ENCODE assay signal across 8 mouse cellular contexts in the genomic region with DNA sequence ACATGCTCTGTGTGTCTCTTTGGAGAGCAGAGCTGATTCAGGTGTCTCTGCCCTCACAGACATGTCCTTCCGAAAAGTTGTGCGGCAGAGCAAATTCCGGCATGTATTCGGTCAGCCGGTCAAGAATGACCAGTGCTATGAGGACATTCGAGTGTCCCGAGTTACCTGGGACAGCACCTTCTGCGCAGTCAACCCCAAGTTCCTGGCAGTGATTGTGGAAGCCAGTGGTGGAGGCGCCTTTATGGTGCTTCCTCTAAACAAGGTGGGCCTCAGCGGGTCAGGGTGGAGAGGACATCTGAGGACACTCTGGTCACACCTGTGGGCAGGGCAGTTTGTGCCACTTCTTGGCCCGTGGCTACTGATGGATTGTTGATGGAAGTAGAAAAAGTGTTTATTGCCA. TPM values are rescaled to one million over a fixed set of nuclear protein-coding genes. Genes with fewer than 3 reads are reported as not detected.
DNase-seq lines count a peak whose midpoint lies in the region; TF ChIP-seq lines count a peak whose summit lies in the region.

No protein-coding gene starts in this region.

- H3K4me1 ChIP-seq in kidney, adult 2 months (ENCODE audit: control insufficient read depth, insufficient read depth, low read length), result peaks cover 15% of the 10 kb centered on the region
- peaks cover 10% of the 10 kb centered on the region for H3K4me1 ChIP-seq in bone marrow, adult 2 months (ENCODE audit: control insufficient read depth, insufficient read depth, low read length)
- H3K4me1 ChIP-seq in hindbrain, embryonic 10.5 days (replicated peaks), result peaks cover 43% of the 10 kb centered on the region
- H3K4me1 ChIP-seq in midbrain, embryonic 10.5 days, result peaks cover 31% of the 10 kb centered on the region

- 38% methylated on average over 11 of the region's 11 CpGs for WGBS in kidney, adult 2 months
- WGBS in bone marrow, adult 2 months, result 56% methylated on average over 11 of the region's 11 CpGs
- WGBS in hindbrain, embryonic 10.5 days, result 90% methylated on average over 11 of the region's 11 CpGs
- WGBS in midbrain, embryonic 10.5 days, result 91% methylated on average over 11 of the region's 11 CpGs

- TF ChIP-seq POLR2A in kidney, adult 2 months (IDR thresholded peaks at IDR 0.05; ENCODE audit: low read depth, low read length), result no peak
- no peak for TF ChIP-seq POLR2A in bone marrow, adult 2 months (IDR thresholded peaks at IDR 0.05; ENCODE audit: borderline replicate concordance, control insufficient read depth, low read depth, low read length)

- peak overlapping the region; percentile 47; the same call in 1 of the 2 replicates for H3K27ac ChIP-seq in kidney, adult 2 months (ENCODE audit: insufficient read depth, low read depth, low read length)
- peak overlapping the region; percentile 90 for H3K27ac ChIP-seq in bone marrow, adult 2 months (ENCODE audit: control insufficient read depth, insufficient read depth, low read depth, low read length, poor library complexity)
- no peak overlapping the region for H3K27ac ChIP-seq in hindbrain, embryonic 10.5 days
- peak overlapping the region; percentile 87 for H3K27ac ChIP-seq in midbrain, embryonic 10.5 days (replicated peaks)

- no peaks in the 10 kb centered on the region for H3K36me3 ChIP-seq in kidney, adult 2 months (ENCODE audit: control insufficient read depth, insufficient read depth, low read length)
- peaks cover 44% of the 10 kb centered on the region for H3K36me3 ChIP-seq in hindbrain, embryonic 10.5 days
- peaks cover 44% of the 10 kb centered on the region for H3K36me3 ChIP-seq in midbrain, embryonic 10.5 days

- no peak for TF ChIP-seq CTCF in kidney, adult 2 months (conservative IDR thresholded peaks at IDR 0.05; ENCODE audit: insufficient read depth, insufficient read length, low read depth, low read length)
- TF ChIP-seq CTCF in bone marrow, adult 2 months (IDR thresholded peaks at IDR 0.05; ENCODE audit: control insufficient read depth, insufficient read depth, low read length), result no peak

- H3K4me3 ChIP-seq in kidney, adult 2 months (ENCODE audit: insufficient read depth, low read depth, low read length), result peak overlapping the region; percentile 95
- peak overlapping the region; percentile 85 for H3K4me3 ChIP-seq in bone marrow, adult 2 months (replicated peaks; ENCODE audit: control insufficient read depth, low read depth, low read length)
- peak overlapping the region; percentile 79 for H3K4me3 ChIP-seq in hindbrain, embryonic 10.5 days
- peak overlapping the region; percentile 84 for H3K4me3 ChIP-seq in midbrain, embryonic 10.5 days

- H3K27me3 ChIP-seq in kidney, adult 2 months (replicated peaks; ENCODE audit: control insufficient read depth, insufficient read depth, low read length), result no peaks in the 10 kb centered on the region
- H3K27me3 ChIP-seq in hindbrain, embryonic 10.5 days (ENCODE audit: insufficient read depth, poor library complexity, severe bottlenecking), result no peaks in the 10 kb centered on the region
- H3K27me3 ChIP-seq in midbrain, embryonic 10.5 days (ENCODE audit: low read depth, poor library complexity, severe bottlenecking), result no peaks in the 10 kb centered on the region

- no peaks in the 10 kb centered on the region for H3K9me3 ChIP-seq in hindbrain, embryonic 10.5 days
- peaks cover 6% of the 10 kb centered on the region; the same call in 1 of the 2 replicates for H3K9me3 ChIP-seq in midbrain, embryonic 10.5 days (replicated peaks)

- intact Hi-C loops in left cerebral cortex, postnatal 14 days (cut with DNase I), result no loop called here

- peak; percentile 27 for DNase-seq in kidney, adult 2 months
- DNase-seq in kidney, adult 9 months, result no peak
- no peak for DNase-seq in hindbrain, embryonic 10.5 days (ENCODE audit: low spot score)
- no peak for DNase-seq in midbrain, embryonic 10.5 days (ENCODE audit: low spot score)
- no peak for DNase-seq in adrenal gland, postnatal 10 days
- no peak for DNase-seq in layer of hippocampus, adult 18-20 months (ENCODE audit: low spot score in 2 of 2)
- DNase-seq in left cerebral cortex, postnatal 14 days (ENCODE audit: low spot score in 2 of 2), result no peak

RNA-seq across cellular contexts. Expression of a gene that starts 0.9 kb away (rescaled TPM):
- polyA plus RNA-seq in kidney, adult 2 months (2012; rRNA removed), result 176 and 181 TPM in 2 replicates
- 75.8 and 114 TPM in 2 replicates for polyA plus RNA-seq in bone marrow, adult 2 months (2011; ENCODE audit: insufficient read depth, insufficient read length, low replicate concordance, missing spikeins)
- polyA plus RNA-seq in hindbrain, embryonic 10.5 days (2016; fragmentation: Nextera tagmentation; extraction: Ambion mirVana), result 138 and 156 TPM in 2 replicates
- 133 and 138 TPM in 2 replicates for polyA plus RNA-seq in midbrain, embryonic 10.5 days (2016; fragmentation: Nextera tagmentation; extraction: Ambion mirVana)
- total RNA-seq in adrenal gland, postnatal 10 days (2021), result 100 to 1,000 TPM; 185 to 193 TPM
- total RNA-seq in layer of hippocampus, adult 18-20 months (2021), result 10 to 100 TPM; 77.0 to 97.3 TPM
- total RNA-seq in left cerebral cortex, postnatal 14 days (2021), result 10 to 100 TPM; 80.7 to 87.5 TPM

RNA-seq across cellular contexts. Expression of a gene that starts 4.1 kb away (rescaled TPM):
- 4.7 and 20.0 TPM in 2 replicates for polyA plus RNA-seq in kidney, adult 2 months (2012; rRNA removed)
- polyA plus RNA-seq in bone marrow, adult 2 months (2011; ENCODE audit: insufficient read depth, insufficient read length, low replicate concordance, missing spikeins), result 27.6 and 60.8 TPM in 2 replicates
- polyA plus RNA-seq in hindbrain, embryonic 10.5 days (2016; fragmentation: Nextera tagmentation; extraction: Ambion mirVana), result 0.51 and 0.76 TPM in 2 replicates
- polyA plus RNA-seq in midbrain, embryonic 10.5 days (2016; fragmentation: Nextera tagmentation; extraction: Ambion mirVana), result 0.67 TPM in 1 of 2 replicates, not detected in the other
- total RNA-seq in adrenal gland, postnatal 10 days (2021), result 10 to 100 TPM; 11.5 to 14.0 TPM
- total RNA-seq in layer of hippocampus, adult 18-20 months (2021), result 1 to 10 TPM; 1.6 to 2.5 TPM
- total RNA-seq in left cerebral cortex, postnatal 14 days (2021), result 1 to 10 TPM; 1.0 to 1.5 TPM

RNA-seq across cellular contexts. Expression of a gene that starts 5.5 kb away (rescaled TPM):
- polyA plus RNA-seq in kidney, adult 2 months (2012; rRNA removed), result 0.12 and 0.20 TPM in 2 replicates
- 0.29 and 0.60 TPM in 2 replicates for polyA plus RNA-seq in bone marrow, adult 2 months (2011; ENCODE audit: insufficient read depth, insufficient read length, low replicate concordance, missing spikeins)
- polyA plus RNA-seq in hindbrain, embryonic 10.5 days (2016; fragmentation: Nextera tagmentation; extraction: Ambion mirVana), result 0.12 TPM in 1 of 2 replicates, not detected in the other
- not detected in 2 replicates for polyA plus RNA-seq in midbrain, embryonic 10.5 days (2016; fragmentation: Nextera tagmentation; extraction: Ambion mirVana)
- total RNA-seq in adrenal gland, postnatal 10 days (2021), result 1 to 10 TPM in 1 of 2 experiments, under 1 TPM in 1; 0.69 to 1.9 TPM
- under 1 TPM; 0.22 to 0.30 TPM for total RNA-seq in layer of hippocampus, adult 18-20 months (2021)
- total RNA-seq in left cerebral cortex, postnatal 14 days (2021), result under 1 TPM; 0.11 to 0.23 TPM

RNA-seq across cellular contexts. Expression of a gene that starts 9.7 kb away (rescaled TPM):
- 0.03 and 0.05 TPM in 2 replicates for polyA plus RNA-seq in kidney, adult 2 months (2012; rRNA removed)
- not detected in 2 replicates for polyA plus RNA-seq in bone marrow, adult 2 months (2011; ENCODE audit: insufficient read depth, insufficient read length, low replicate concordance, missing spikeins)
- not detected in 2 replicates for polyA plus RNA-seq in hindbrain, embryonic 10.5 days (2016; fragmentation: Nextera tagmentation; extraction: Ambion mirVana)
- not detected in 2 replicates for polyA plus RNA-seq in midbrain, embryonic 10.5 days (2016; fragmentation: Nextera tagmentation; extraction: Ambion mirVana)
- total RNA-seq in adrenal gland, postnatal 10 days (2021), result not detected
- not detected for total RNA-seq in layer of hippocampus, adult 18-20 months (2021)
- not detected for total RNA-seq in left cerebral cortex, postnatal 14 days (2021)

RNA-seq across cellular contexts. Expression of a gene that starts 13.9 kb away (rescaled TPM):
- polyA plus RNA-seq in kidney, adult 2 months (2012; rRNA removed), result 41.0 and 41.8 TPM in 2 replicates
- 51.8 and 86.1 TPM in 2 replicates for polyA plus RNA-seq in bone marrow, adult 2 months (2011; ENCODE audit: insufficient read depth, insufficient read length, low replicate concordance, missing spikeins)
- polyA plus RNA-seq in hindbrain, embryonic 10.5 days (2016; fragmentation: Nextera tagmentation; extraction: Ambion mirVana), result 65.4 and 77.0 TPM in 2 replicates
- polyA plus RNA-seq in midbrain, embryonic 10.5 days (2016; fragmentation: Nextera tagmentation; extraction: Ambion mirVana), result 58.8 and 71.4 TPM in 2 replicates
- 10 to 100 TPM; 26.5 to 38.2 TPM for total RNA-seq in adrenal gland, postnatal 10 days (2021)
- total RNA-seq in layer of hippocampus, adult 18-20 months (2021), result 10 to 100 TPM; 32.7 to 38.3 TPM
- total RNA-seq in left cerebral cortex, postnatal 14 days (2021), result 10 to 100 TPM; 39.5 to 39.9 TPM
